Mouse (Mus musculus) liver, embryonic 16.5 days (tissue): ENCODE data around the gene Snapc4. TPM values are rescaled to one million over a fixed set of nuclear protein-coding genes. Genes with fewer than 3 reads are reported as not detected.

Source experiments
- ATAC-seq: fragments of 200-750 bp; cut with Nextera tagmentation; 2 replicates; pipeline ENCODE4 v1.8.0; 2017; ENCODE audit warnings: low read depth, mild to moderate bottlenecking, moderate number of reproducible peaks, moderate library complexity
- H3K27ac ChIP-seq: fragments of 300-500 bp; sonication (generic); 2 replicates; pipeline ENCODE4 v1.5.1; 2014; ENCODE audit warnings: mild to moderate bottlenecking, low read length
- H3K27me3 ChIP-seq: fragments of 300-500 bp; sonication (generic); 2 replicates; pipeline ENCODE4 v1.6.1; 2014; ENCODE audit warnings: low read depth, low read length, mixed read lengths; ENCODE audit not compliant: control insufficient read depth, insufficient read depth
- H3K36me3 ChIP-seq: fragments of 300-500 bp; sonication (generic); 2 replicates; pipeline ENCODE4 v1.6.1; 2014; ENCODE audit warnings: mild to moderate bottlenecking; ENCODE audit not compliant: control insufficient read depth, insufficient read depth
- H3K4me1 ChIP-seq: fragments of 300-500 bp; sonication (generic); 2 replicates; pipeline ENCODE4 v1.6.1; 2014; ENCODE audit warnings: low read depth, low read length, mixed read lengths; ENCODE audit not compliant: control insufficient read depth
- H3K4me2 ChIP-seq: fragments of 300-500 bp; sonication (generic); 2 replicates; pipeline ENCODE4 v1.6.1; 2014; ENCODE audit warnings: low read depth, low read length, mixed read lengths
- H3K4me3 ChIP-seq: fragments of 300-500 bp; sonication (generic); 2 replicates; pipeline ENCODE4 v1.5.1; 2014; ENCODE audit warnings: low read depth, mild to moderate bottlenecking, low read length
- H3K9ac ChIP-seq: fragments of 300-500 bp; sonication (generic); 2 replicates; pipeline ENCODE4 v1.6.1; 2014; ENCODE audit warnings: low read depth, low read length
- H3K9me3 ChIP-seq: fragments of 300-500 bp; sonication (generic); replicated peaks from 2 replicates; pipeline ENCODE4 v1.6.1; 2016; ENCODE audit warnings: low read length; ENCODE audit not compliant: control insufficient read depth
- WGBS: fragments of 180-500 bp; shearing (Covaris S2); extraction: QIAGEN DNeasy Blood & Tissue Kit; methylation state at CpG from one replicate; pipeline ENCODE4 v1.1.7; 2014; ENCODE audit not compliant: insufficient replicate concordance; 5-methylcytosine and 5-hydroxymethylcytosine counted together
- polyA plus RNA-seq: library from polyadenylated mRNA; unstranded; fragments of >200 nt; fragmentation: Nextera tagmentation; extraction: Ambion mirVana; gene quantifications from 2 replicates; pipeline ENCODE4 v1.2.1, GENCODE M21; 2015

The Snapc4 gene
- polyA plus RNA-seq, 1 experiment from 2014 or later = 10.0 TPM

GRCm38 (mm10) chr2:26409362-26409761, 28.9 kb upstream of the Snapc4 start:
- H3K9ac ChIP-seq = peak overlapping the region; percentile 57
- H3K27me3 ChIP-seq = no peaks in the 10 kb centered on the region
- H3K4me2 ChIP-seq = peak overlapping the region; percentile 89
- peaks cover 12% of the 10 kb centered on the region for H3K36me3 ChIP-seq
- H3K4me1 ChIP-seq = peaks cover 23% of the 10 kb centered on the region
- H3K9me3 ChIP-seq = no peaks in the 10 kb centered on the region
- peak overlapping the region; percentile 75 for H3K4me3 ChIP-seq
- H3K27ac ChIP-seq = peak overlapping the region; percentile 32; the same call in 1 of the 2 replicates
- ATAC-seq = no peak
- WGBS = 46% methylated on average over 3 of the region's 3 CpGs

GRCm38 (mm10) chr2:26408515-26409356, 28.3 kb upstream of the Snapc4 start, which contains the start of gene Inpp5e:
Gene Inpp5e (minus strand): TSS chr2:26409203.
- Histone ChIP-seq H3K27me3 (no peaks in the 10 kb centered on the region), H3K4me1 (peaks cover 23% of the 10 kb centered on the region), H3K4me3 (peak within 1 kb of the TSS; percentile 75), H3K4me2 (peak within 1 kb of the TSS; percentile 89), H3K9me3 (no peaks in the 10 kb centered on the region), H3K36me3 (peaks cover 9% of the 10 kb centered on the region), H3K27ac (peak within 1 kb of the TSS; percentile 57), H3K9ac (peak within 1 kb of the TSS; percentile 82)
- under 1% methylated on average over 57 of the region's 57 CpGs for WGBS
- ATAC-seq = peak; percentile 96

GRCm38 (mm10) chr2:26403306-26403705, 22.9 kb upstream of the Snapc4 start:
- no peak overlapping the region for H3K27ac ChIP-seq
- no peak overlapping the region for H3K4me3 ChIP-seq
- H3K36me3 ChIP-seq = peaks cover 5% of the 10 kb centered on the region
- ATAC-seq = no peak
- no peak overlapping the region for H3K9ac ChIP-seq
- no peak overlapping the region for H3K4me2 ChIP-seq
- H3K4me1 ChIP-seq = peaks cover 22% of the 10 kb centered on the region
- H3K27me3 ChIP-seq = no peaks in the 10 kb centered on the region
- 76% methylated on average over 8 of the region's 8 CpGs for WGBS
- H3K9me3 ChIP-seq = no peaks in the 10 kb centered on the region

GRCm38 (mm10) chr2:26402265-26402664, 21.8 kb upstream of the Snapc4 start:
- H3K9ac ChIP-seq = no peak overlapping the region
- H3K36me3 ChIP-seq = peaks cover 9% of the 10 kb centered on the region
- peaks cover 12% of the 10 kb centered on the region for H3K4me1 ChIP-seq
- H3K4me3 ChIP-seq = no peak overlapping the region
- ATAC-seq = no peak
- 72% methylated on average over 1 of the region's 1 CpGs for WGBS
- H3K9me3 ChIP-seq = no peaks in the 10 kb centered on the region
- no peaks in the 10 kb centered on the region for H3K27me3 ChIP-seq
- no peak overlapping the region for H3K27ac ChIP-seq
- no peak overlapping the region for H3K4me2 ChIP-seq

- H3K4me3 ChIP-seq = no peak overlapping the region
- 74% methylated on average over 4 of the region's 4 CpGs for WGBS
- H3K9ac ChIP-seq = no peak overlapping the region
- no peak for ATAC-seq
- H3K4me1 ChIP-seq = peaks cover 5% of the 10 kb centered on the region
- no peak overlapping the region for H3K27ac ChIP-seq
- H3K36me3 ChIP-seq = peaks cover 20% of the 10 kb centered on the region
- H3K27me3 ChIP-seq = no peaks in the 10 kb centered on the region
- no peak overlapping the region for H3K4me2 ChIP-seq
- no peaks in the 10 kb centered on the region for H3K9me3 ChIP-seq
These were observed 20.6 kb upstream of the Snapc4 start for GRCm38 (mm10) chr2:26401023-26401422.

- no peaks in the 10 kb centered on the region for H3K27me3 ChIP-seq
- no peak overlapping the region for H3K27ac ChIP-seq
- no peak overlapping the region for H3K4me2 ChIP-seq
- ATAC-seq = no peak
- no peak overlapping the region for H3K9ac ChIP-seq
- no peak overlapping the region for H3K4me3 ChIP-seq
- peaks cover 27% of the 10 kb centered on the region for H3K36me3 ChIP-seq
- H3K4me1 ChIP-seq = peaks cover 5% of the 10 kb centered on the region
- WGBS = 71% methylated on average over 5 of the region's 5 CpGs
- H3K9me3 ChIP-seq = no peaks in the 10 kb centered on the region
These were observed 19.8 kb upstream of the Snapc4 start for GRCm38 (mm10) chr2:26400296-26400695.

- no peaks in the 10 kb centered on the region for H3K27me3 ChIP-seq
- WGBS = 64% methylated on average over 5 of the region's 5 CpGs
- no peak overlapping the region for H3K27ac ChIP-seq
- no peak overlapping the region for H3K4me2 ChIP-seq
- ATAC-seq = peak; percentile 70
- no peaks in the 10 kb centered on the region for H3K9me3 ChIP-seq
- no peak overlapping the region for H3K9ac ChIP-seq
- H3K4me3 ChIP-seq = no peak overlapping the region
- H3K4me1 ChIP-seq = peaks cover 5% of the 10 kb centered on the region
- peaks cover 33% of the 10 kb centered on the region for H3K36me3 ChIP-seq
These were observed 19.2 kb upstream of the Snapc4 start for GRCm38 (mm10) chr2:26399647-26400046.

- Histone ChIP-seq H3K27ac (no peak overlapping the region), H3K4me2 (no peak overlapping the region), H3K4me3 (no peak overlapping the region), H3K4me1 (peaks cover 5% of the 10 kb centered on the region), H3K9me3 (no peaks in the 10 kb centered on the region), H3K9ac (no peak overlapping the region), H3K27me3 (no peaks in the 10 kb centered on the region), H3K36me3 (peaks cover 40% of the 10 kb centered on the region)
- WGBS = 76% methylated on average over 8 of the region's 8 CpGs
- no peak for ATAC-seq
These were observed 18.5 kb upstream of the Snapc4 start for GRCm38 (mm10) chr2:26398978-26399377.

GRCm38 (mm10) chr2:26391617-26392016, 11.2 kb upstream of the Snapc4 start:
- 84% methylated on average over 6 of the region's 6 CpGs for WGBS
- Histone ChIP-seq H3K4me3 (no peak overlapping the region), H3K9me3 (no peaks in the 10 kb centered on the region), H3K4me2 (no peak overlapping the region), H3K27me3 (no peaks in the 10 kb centered on the region), H3K36me3 (peaks cover 60% of the 10 kb centered on the region), H3K27ac (no peak overlapping the region), H3K9ac (no peak overlapping the region), H3K4me1 (peaks cover 20% of the 10 kb centered on the region)
- ATAC-seq = no peak
